Mouse (Mus musculus): ENCODE results near the gene Olfr1178.

The Olfr1178 gene

GRCm38 (mm10) chr2:88386762-88387161, at the start of gene Olfr1178:
Olfr1178 (plus strand) TSS chr2:88387062.
- no peak for DNase-seq (ENCODE audit: extremely low read depth, low read depth, low spot score)

- DNase-seq (ENCODE audit: extremely low read depth, low read depth, low spot score) = no peak
Measured at GRCm38 (mm10) chr2:88346392-88346791, 40.5 kb upstream of the Olfr1178 start, which contains the start of gene Olfr1177-ps. Olfr1177-ps (minus strand) TSS chr2:88346492.

GRCm38 (mm10) chr2:88356304-88356703, 30.6 kb upstream of the Olfr1178 start:
- no peak for DNase-seq (ENCODE audit: extremely low read depth, low read depth, low spot score)

DNA sequence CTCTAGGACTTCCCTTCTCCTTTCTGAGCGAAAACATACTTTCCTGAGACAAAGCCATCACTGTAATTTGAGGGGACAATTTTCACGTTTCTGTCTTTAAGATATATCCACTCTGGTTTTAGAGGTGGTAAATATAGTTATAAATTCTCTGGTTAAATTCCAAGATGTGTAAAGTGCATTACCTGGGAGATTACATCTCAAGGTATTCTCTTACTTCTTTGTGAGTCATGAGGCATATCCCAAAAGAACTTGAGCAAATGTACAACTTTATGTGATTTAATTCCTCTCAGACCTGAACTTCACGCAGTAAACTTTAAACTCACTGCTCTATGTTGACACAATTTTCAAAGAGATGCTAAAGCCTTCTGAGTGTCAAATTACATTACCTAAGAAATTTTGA, 19.5 kb downstream of the Olfr1178 start, which contains the start of gene Olfr1179:
Gene Olfr1179, minus strand, starts transcription at position 101 of the 400 bp plus-strand sequence.
- DNase-seq (ENCODE audit: extremely low read depth, low read depth, low spot score) = no peak

- no peak for DNase-seq (ENCODE audit: extremely low read depth, low read depth, low spot score)
Measured at GRCm38 (mm10) chr2:88419051-88419450, 32.2 kb downstream of the Olfr1178 start, which contains the start of gene Olfr1180. Olfr1180 (minus strand) TSS chr2:88419151.

DNA sequence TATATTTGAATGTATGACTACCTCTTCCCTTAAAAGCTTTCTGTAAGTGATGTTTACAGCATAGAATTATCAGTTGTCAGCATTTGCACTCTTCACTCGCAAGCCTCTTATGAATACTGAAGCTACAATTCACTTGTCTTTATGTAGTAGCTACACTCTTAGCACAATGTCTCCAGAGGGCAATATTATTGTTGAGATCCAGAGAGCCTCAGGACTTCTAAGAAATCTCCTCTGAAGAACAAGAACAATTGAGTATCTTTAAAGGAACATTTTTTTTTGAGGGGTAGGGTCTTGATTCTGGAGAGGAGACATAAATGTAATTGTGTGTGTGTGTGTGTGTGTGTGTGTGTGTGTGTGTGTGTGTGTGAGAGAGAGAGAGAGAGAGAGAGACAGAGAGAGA, 39.2 kb downstream of the Olfr1178 start, which contains the start of gene Olfr1181:
Gene Olfr1181, minus strand, starts transcription at position 101 of the 400 bp plus-strand sequence.
- DNase-seq (ENCODE audit: extremely low read depth, low read depth, low spot score) = no peak

GRCm38 (mm10) chr2:88449031-88449430, 62.2 kb downstream of the Olfr1178 start, which contains the start of gene Gm13757:
Gm13757 (minus strand) TSS chr2:88449131.
- no peak for DNase-seq (ENCODE audit: extremely low read depth, low read depth, low spot score)
